Mouse (Mus musculus) heart, adult 11 months (tissue): ENCODE data around the gene Med13l.

Source experiments
- DNase-seq: peaks from one replicate; pipeline ENCODE4 v3.0.0; 2022

Med13l gene

DNA sequence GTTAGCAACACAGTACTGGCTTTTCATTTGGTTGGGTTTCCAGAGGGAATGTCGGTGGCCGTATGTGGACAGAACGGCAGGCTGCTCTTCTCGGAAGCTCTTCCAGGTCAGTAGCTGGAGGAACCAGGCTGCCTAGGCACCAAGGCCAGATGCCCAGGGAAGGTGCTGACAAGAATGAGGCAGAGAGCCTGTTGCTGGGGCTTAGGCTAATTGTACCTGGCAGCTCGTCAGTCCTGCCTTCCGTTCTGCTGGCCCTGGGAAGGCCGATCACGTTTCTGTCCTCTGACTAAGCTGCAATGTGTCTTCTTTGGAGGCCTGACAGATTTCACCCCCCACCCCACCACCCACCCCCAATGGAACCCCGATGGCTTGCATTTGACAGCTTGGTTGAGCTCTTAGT lies 251.9 kb downstream of the Med13l start:
- DNase-seq = peak; percentile 95

- peak; percentile 93 for DNase-seq
Measured at GRCm38 (mm10) chr5:118812947-118813401, 252.5 kb downstream of the Med13l start.

GRCm38 (mm10) chr5:118814052-118814451 lies 253.6 kb downstream of the Med13l start:
- peak; percentile 92 for DNase-seq
